ENCODE assay signal across 9 mouse cellular contexts in the genomic region with DNA sequence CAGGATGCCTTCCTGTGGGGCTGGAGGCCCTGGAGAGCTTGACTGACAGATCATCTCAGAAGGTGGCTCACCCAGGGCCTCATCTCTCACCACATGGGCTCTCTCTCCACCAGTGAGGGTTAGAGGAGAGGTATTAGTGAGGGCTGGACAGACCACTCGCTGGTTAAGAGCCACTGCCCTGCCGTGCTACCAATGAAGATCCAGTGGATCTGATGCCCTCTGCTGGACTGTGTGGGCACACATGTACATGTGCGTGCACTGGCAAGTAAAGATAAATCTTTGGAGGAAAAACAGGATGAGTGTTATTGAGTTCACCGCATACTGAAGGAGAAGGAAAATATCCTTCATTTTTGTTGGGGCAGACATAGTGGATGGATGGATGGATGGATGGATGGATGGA. TPM values are rescaled to one million over a fixed set of nuclear protein-coding genes. Genes with fewer than 3 reads are reported as not detected.
DNase-seq lines count a peak whose midpoint lies in the region; TF ChIP-seq lines count a peak whose summit lies in the region.
"Had no signal": no experiment of that assay in that cellular context is flagged by ENCODE, and none has a peak within 500 bp of the region (broad histone marks: within the 10 kb centered on the region; RNA-seq: fewer than 3 reads in every experiment).

No protein-coding gene starts in this region.

- no peaks in the 10 kb centered on the region for H3K36me3 ChIP-seq in kidney, adult 2 months (ENCODE audit: control insufficient read depth, insufficient read depth, low read length)
- no peaks in the 10 kb centered on the region for H3K36me3 ChIP-seq in splenic B cell, adult 2 months (ENCODE audit: control insufficient read depth, insufficient read depth, low read length, poor library complexity, severe bottlenecking)
- H3K36me3 ChIP-seq: G1E had no signal

- no peak overlapping the region for H3K4me3 ChIP-seq in kidney, adult 2 months (ENCODE audit: insufficient read depth, low read depth, low read length)

- H3K4me1 ChIP-seq in kidney, adult 2 months (ENCODE audit: control insufficient read depth, insufficient read depth, low read length): no peaks in the 10 kb centered on the region; the same call in 1 of the 2 replicates

- no peak for TF ChIP-seq POLR2A in kidney, adult 2 months (IDR thresholded peaks at IDR 0.05; ENCODE audit: low read depth, low read length)

- WGBS in kidney, adult 2 months: 5% methylated on average over 4 of the region's 4 CpGs

- no peak overlapping the region for H3K27ac ChIP-seq in kidney, adult 2 months (ENCODE audit: insufficient read depth, low read depth, low read length)

- TF ChIP-seq CTCF in kidney, adult 2 months (conservative IDR thresholded peaks at IDR 0.05; ENCODE audit: insufficient read depth, insufficient read length, low read depth, low read length): peak; percentile 80

- H3K27me3 ChIP-seq in kidney, adult 2 months (replicated peaks; ENCODE audit: control insufficient read depth, insufficient read depth, low read length): no peaks in the 10 kb centered on the region
- H3K27me3 ChIP-seq in splenic B cell, adult 2 months (ENCODE audit: control insufficient read depth, insufficient read depth, low read length, poor library complexity, severe bottlenecking): no peaks in the 10 kb centered on the region; the same call in 1 of the 2 replicates

- peak; percentile 30 for DNase-seq in gastrocnemius, postnatal 10 days
- DNase-seq in gastrocnemius, postnatal 36 days: no peak
- DNase-seq in urinary bladder, postnatal 14 days (ENCODE audit: low spot score): peak; percentile 46
- DNase-seq in urinary bladder, adult 2 months (ENCODE audit: low spot score): no peak
- peak; percentile 73 for DNase-seq in embryo, embryonic 11 days
- peak; percentile 76 for DNase-seq in kidney, adult 2 months
- DNase-seq in lung, postnatal 10 days: peak; percentile 76
- DNase-seq in splenic B cell, adult 2 months (ENCODE audit: low read depth, low spot score): peak; percentile 45

- intact Hi-C loops in gastrocnemius, postnatal 36 days (cut with DNase I): loop anchor here (5.0 kb wide), 1 partner anchor 96 kb away; no protein-coding TSS in a partner anchor

RNA-seq across cellular contexts. Expression of a gene that starts 52.6 kb away (rescaled TPM):
- 10 to 100 TPM; 22.2 to 24.1 TPM for total RNA-seq in gastrocnemius, postnatal 10 days (2021)
- total RNA-seq in gastrocnemius, postnatal 36 days (2021): 10 to 100 TPM; 23.1 to 30.7 TPM
- polyA plus RNA-seq in urinary bladder, adult 2 months (2012; rRNA removed): 10.1 and 11.3 TPM in 2 replicates
- polyA plus RNA-seq in kidney, adult 2 months (2012; rRNA removed): 13.0 and 17.7 TPM in 2 replicates

RNA-seq across cellular contexts. Expression of a gene that starts 52.8 kb away (rescaled TPM):
- total RNA-seq in gastrocnemius, postnatal 10 days (2021): 1 to 10 TPM; 3.1 to 5.2 TPM
- total RNA-seq in gastrocnemius, postnatal 36 days (2021): under 1 TPM; 0.56 to 0.64 TPM
- 2.2 and 2.8 TPM in 2 replicates for polyA plus RNA-seq in urinary bladder, adult 2 months (2012; rRNA removed)
- polyA plus RNA-seq in kidney, adult 2 months (2012; rRNA removed): 0.89 and 1.2 TPM in 2 replicates

Comparison
In these comparisons a context has a peak if more than half of its experiments do, and no peak if none do; other contexts are left out.
1. DNase-seq: peak in gastrocnemius, postnatal 10 days (single experiment), urinary bladder, postnatal 14 days (single experiment), embryo, embryonic 11 days (single experiment), kidney, adult 2 months (single experiment), lung, postnatal 10 days (single experiment) and splenic B cell, adult 2 months (single experiment); none in gastrocnemius, postnatal 36 days (0 of 2) and urinary bladder, adult 2 months (single experiment).